Mouse (Mus musculus) thymus, adult 2 months (tissue): ENCODE data around the gene Gse1.

Source experiments
- CTCF ChIP-seq: fragments of 200-500 bp; IDR thresholded peaks from 2 replicates; pipeline ENCODE4 v1.5.1; 2012; ENCODE audit warnings: mild to moderate bottlenecking, control low read depth, low read length, moderate library complexity, borderline replicate concordance; ENCODE audit not compliant: control insufficient read depth, poor library complexity, insufficient read depth; ENCODE audit errors: extremely low read depth
- POLR2A ChIP-seq: fragments of 200-500 bp; IDR thresholded peaks from 2 replicates; pipeline ENCODE4 v1.6.1; 2012; ENCODE audit warnings: mild to moderate bottlenecking, low read length, control low read depth, moderate library complexity; ENCODE audit not compliant: control insufficient read depth, poor library complexity, insufficient read depth; ENCODE audit errors: extremely low read depth

- TF ChIP-seq CTCF: peak; percentile 70; the same call in 1 of the 2 replicates
- no peak for TF ChIP-seq POLR2A
These were observed 176.4 kb downstream of the Gse1 start for GRCm38 (mm10) chr8:120404609-120405036.
